Mouse (Mus musculus) limb, embryonic 14.5 days (tissue): Measurements from ENCODE around the gene Nkpd1. TPM values are rescaled to one million over a fixed set of nuclear protein-coding genes. Genes with fewer than 3 reads are reported as not detected.

Experiments used
- ATAC-seq: fragments of 200-750 bp; cut with Nextera tagmentation; 2 replicates; pipeline ENCODE4 v1.8.0; 2017; ENCODE audit warnings: low read depth, moderate number of reproducible peaks, moderate TSS enrichment; ENCODE audit not compliant: low FRiP score
- DNase-seq: peaks from one replicate; pipeline ENCODE4 v3.0.0-alpha.2; 2015; ENCODE audit warnings: low spot score
- H3K27ac ChIP-seq: fragments of 300-500 bp; sonication (generic); replicated peaks from 2 replicates; pipeline ENCODE4 v1.5.1; 2014; ENCODE audit warnings: low read depth, mild to moderate bottlenecking, low read length, moderate library complexity, mixed read lengths
- H3K27me3 ChIP-seq: fragments of 300-500 bp; sonication (generic); 2 replicates; pipeline ENCODE4 v1.6.1; 2014; ENCODE audit warnings: low read length, mixed read lengths; ENCODE audit not compliant: control insufficient read depth, insufficient read depth
- H3K36me3 ChIP-seq: fragments of 300-500 bp; sonication (generic); 2 replicates; pipeline ENCODE4 v1.6.1; 2014; ENCODE audit warnings: mild to moderate bottlenecking, low read length, moderate library complexity, mixed read lengths; ENCODE audit not compliant: control insufficient read depth, insufficient read depth
- H3K4me1 ChIP-seq: fragments of 300-500 bp; sonication (generic); 2 replicates; pipeline ENCODE4 v1.6.1; 2014; ENCODE audit warnings: antibody characterized with exemption, low read length, mixed read lengths; ENCODE audit not compliant: control insufficient read depth, insufficient read depth
- H3K4me2 ChIP-seq: fragments of 300-500 bp; sonication (generic); replicated peaks from 2 replicates; pipeline ENCODE4 v1.6.1; 2014; ENCODE audit warnings: low read depth, mild to moderate bottlenecking, low read length, moderate library complexity; ENCODE audit not compliant: severe bottlenecking
- H3K4me3 ChIP-seq: fragments of 300-500 bp; sonication (generic); replicated peaks from 2 replicates; pipeline ENCODE4 v1.5.1; 2014; ENCODE audit warnings: low read length
- H3K9ac ChIP-seq: fragments of 300-500 bp; sonication (generic); 2 replicates; pipeline ENCODE4 v1.6.1; 2014; ENCODE audit warnings: mild to moderate bottlenecking, low read depth, low read length, moderate library complexity; ENCODE audit not compliant: severe bottlenecking
- H3K9me3 ChIP-seq: fragments of 300-500 bp; sonication (generic); 2 replicates; pipeline ENCODE4 v1.6.1; 2016; ENCODE audit warnings: low read length; ENCODE audit not compliant: control insufficient read depth
- POLR2A ChIP-seq: fragments of 200-500 bp; IDR thresholded peaks from 2 replicates; pipeline ENCODE4 v1.8.0; 2012; ENCODE audit warnings: inconsistent platforms, mild to moderate bottlenecking, moderate library complexity, borderline replicate concordance; ENCODE audit not compliant: insufficient read depth, insufficient read length; ENCODE audit errors: extremely low read depth
- WGBS: fragments of 180-500 bp; shearing (Covaris S2); extraction: QIAGEN DNeasy Blood & Tissue Kit; methylation state at CpG from one replicate; pipeline ENCODE4 v1.1.7; 2014; 5-methylcytosine and 5-hydroxymethylcytosine counted together
- polyA plus RNA-seq, 2 experiments: library from polyadenylated mRNA; depleted of rRNA in 1 of 2; stranded (reverse) in 1 of 2; unstranded in 1 of 2; fragments of >200 nt; fragmentation: Nextera tagmentation in 1 of 2; extraction: Ambion mirVana in 1 of 2; gene quantifications; 2 replicates each; pipeline versions ENCODE4 v1.2.1 to v1.2.3; 2012 to 2014

Gene Nkpd1
- polyA plus RNA-seq, 2 experiments: 0.17 to 0.36 TPM

DNA sequence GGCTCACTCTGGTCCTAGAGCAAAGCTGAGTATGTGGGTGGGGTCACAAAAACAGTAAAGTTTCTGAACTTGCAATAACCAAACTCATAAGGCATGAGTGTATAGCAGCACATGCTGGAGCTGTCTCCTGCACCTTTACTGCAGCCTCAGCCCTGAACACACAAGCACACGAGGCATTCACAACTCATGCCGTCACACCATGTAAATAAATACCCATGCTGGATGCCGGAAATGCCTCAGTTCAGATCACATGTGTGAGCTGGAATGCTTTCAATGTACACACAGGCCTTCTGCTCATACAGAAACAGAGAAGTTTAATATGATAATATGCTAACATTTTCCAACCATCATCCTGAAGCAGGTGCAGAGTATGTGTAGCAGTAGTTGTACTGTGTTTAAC lies 28.4 kb downstream of the Nkpd1 start:
- no peak overlapping the region for H3K27ac ChIP-seq
- no peaks in the 10 kb centered on the region for H3K27me3 ChIP-seq
- no peak for TF ChIP-seq POLR2A
- H3K4me2 ChIP-seq: no peak overlapping the region
- H3K4me1 ChIP-seq: no peaks in the 10 kb centered on the region
- H3K9ac ChIP-seq: no peak overlapping the region
- 0 out of 2 replicates have a peak, but pooled peaks have one; percentile 9 for ATAC-seq
- H3K4me3 ChIP-seq: no peak overlapping the region
- no peak for DNase-seq
- no peaks in the 10 kb centered on the region for H3K9me3 ChIP-seq
- 63% methylated on average over 3 of the region's 3 CpGs for WGBS
- peaks cover 7% of the 10 kb centered on the region for H3K36me3 ChIP-seq

DNA sequence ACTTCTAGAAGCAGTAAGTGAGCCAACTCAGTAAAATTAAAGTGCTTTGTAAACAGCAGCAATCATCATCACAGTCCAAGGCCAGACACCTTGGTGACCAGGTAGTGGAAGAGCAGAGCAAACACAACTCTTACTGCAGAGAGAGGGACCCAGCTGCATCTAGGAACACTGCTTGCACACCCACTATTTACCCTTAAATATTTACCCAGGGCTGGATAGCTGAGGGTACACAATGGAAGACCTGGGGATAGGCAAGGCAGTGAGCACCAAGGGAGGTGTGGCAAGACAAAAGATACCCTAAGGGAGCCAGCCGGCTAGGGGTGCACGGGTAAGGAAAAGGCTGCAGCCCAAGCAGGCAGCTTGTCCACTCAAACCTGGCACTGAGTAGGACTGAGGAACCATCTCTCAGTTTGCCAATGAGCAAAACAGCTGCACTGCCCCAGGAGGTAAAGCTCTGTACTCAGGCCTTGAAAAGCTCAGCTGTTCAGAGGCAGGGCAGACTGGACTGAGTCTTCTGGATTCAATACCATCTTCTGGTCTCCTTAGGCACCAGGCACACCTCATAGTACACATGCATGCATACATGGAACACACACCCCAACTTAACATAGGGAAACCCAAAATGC lies 29.8 kb downstream of the Nkpd1 start:
- ATAC-seq: no peak
- Histone ChIP-seq H3K36me3 (peaks cover 8% of the 10 kb centered on the region), H3K9me3 (no peaks in the 10 kb centered on the region), H3K4me1 (peaks cover 2% of the 10 kb centered on the region; the same call in 1 of the 2 replicates), H3K4me2 (no peak overlapping the region), H3K27ac (no peak overlapping the region), H3K4me3 (no peak overlapping the region), H3K27me3 (no peaks in the 10 kb centered on the region), H3K9ac (no peak overlapping the region)
- 85% methylated on average over 2 of the region's 2 CpGs for WGBS
- DNase-seq: no peak
- no peak for TF ChIP-seq POLR2A

DNA sequence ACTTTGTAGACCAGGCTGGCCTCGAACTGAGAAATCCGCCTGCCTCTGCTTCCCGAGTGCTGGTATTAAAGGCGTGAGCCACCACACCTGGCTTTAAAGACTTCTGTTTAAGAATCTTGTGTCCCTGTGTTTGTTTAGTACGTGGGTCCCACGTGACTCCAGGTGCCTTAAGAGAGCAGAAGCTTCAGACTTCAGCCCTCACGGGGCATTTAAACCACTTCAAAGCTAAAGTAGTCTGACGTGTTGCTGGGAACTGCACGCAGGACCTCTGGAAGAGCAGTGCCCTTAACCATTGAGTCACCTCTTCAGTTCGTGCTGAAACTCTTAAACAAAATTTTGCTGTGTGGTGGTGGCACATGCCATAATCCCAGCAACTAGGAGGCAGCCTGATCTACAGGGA lies 31.8 kb downstream of the Nkpd1 start:
- H3K36me3 ChIP-seq: peaks cover 27% of the 10 kb centered on the region
- DNase-seq: no peak
- no peak for TF ChIP-seq POLR2A
- H3K9ac ChIP-seq: no peak overlapping the region
- H3K27me3 ChIP-seq: no peaks in the 10 kb centered on the region
- peaks cover 2% of the 10 kb centered on the region; the same call in 1 of the 2 replicates for H3K4me1 ChIP-seq
- no peak for ATAC-seq
- WGBS: 82% methylated on average over 10 of the region's 10 CpGs
- H3K4me3 ChIP-seq: no peak overlapping the region
- H3K27ac ChIP-seq: no peak overlapping the region
- H3K4me2 ChIP-seq: no peak overlapping the region
- no peaks in the 10 kb centered on the region for H3K9me3 ChIP-seq

DNA sequence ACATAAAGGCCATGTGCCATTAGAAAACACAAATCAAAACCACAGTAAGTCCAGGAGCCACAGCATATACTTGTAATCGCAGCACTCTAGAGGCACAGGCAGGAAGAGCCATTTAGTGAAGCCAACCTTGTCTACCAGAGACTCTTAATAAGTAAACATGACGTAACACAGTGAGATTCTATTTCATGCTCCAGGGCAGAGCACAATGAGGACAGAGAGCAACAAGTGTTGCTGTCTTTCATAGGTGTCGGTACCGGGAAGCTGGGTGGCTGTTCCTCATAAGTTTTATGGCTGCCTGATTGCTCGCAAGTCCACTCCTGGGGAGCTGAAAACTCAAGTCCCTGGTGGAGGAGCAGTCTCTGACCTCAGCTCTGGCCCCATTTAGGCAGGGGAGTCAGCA lies 34.0 kb downstream of the Nkpd1 start:
- ATAC-seq (no peak), DNase-seq (no peak)
- H3K36me3 ChIP-seq: peaks cover 38% of the 10 kb centered on the region
- no peak overlapping the region for H3K9ac ChIP-seq
- H3K9me3 ChIP-seq: no peaks in the 10 kb centered on the region
- H3K4me1 ChIP-seq: peaks cover 2% of the 10 kb centered on the region; the same call in 1 of the 2 replicates
- 61% methylated on average over 5 of the region's 5 CpGs for WGBS
- H3K4me2 ChIP-seq: no peak overlapping the region
- no peak for TF ChIP-seq POLR2A
- H3K27me3 ChIP-seq: no peaks in the 10 kb centered on the region
- no peak overlapping the region for H3K27ac ChIP-seq
- no peak overlapping the region for H3K4me3 ChIP-seq

DNA sequence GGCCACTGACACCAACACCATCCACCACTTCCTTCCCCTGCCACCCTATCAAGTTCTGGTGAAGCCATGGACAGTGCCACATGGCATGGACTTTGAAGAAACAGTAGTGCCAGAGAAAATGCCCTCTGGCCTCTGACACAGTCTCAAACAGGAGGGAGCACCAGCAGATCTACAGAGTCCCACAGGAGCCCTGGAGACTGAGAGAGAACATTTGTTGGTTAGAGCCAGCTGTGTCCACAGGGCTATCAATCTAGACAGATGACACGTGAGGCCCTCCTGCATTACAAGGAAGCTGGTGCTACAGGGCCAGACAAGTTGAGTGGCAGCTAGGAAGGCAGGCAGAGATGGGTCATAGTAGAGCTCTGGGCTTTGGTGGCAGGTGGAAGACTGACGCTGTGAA lies 34.8 kb downstream of the Nkpd1 start:
- Histone ChIP-seq H3K27me3 (no peaks in the 10 kb centered on the region), H3K36me3 (peaks cover 38% of the 10 kb centered on the region), H3K4me1 (peaks cover 2% of the 10 kb centered on the region; the same call in 1 of the 2 replicates), H3K9me3 (no peaks in the 10 kb centered on the region), H3K9ac (no peak overlapping the region), H3K4me2 (no peak overlapping the region), H3K27ac (no peak overlapping the region), H3K4me3 (no peak overlapping the region)
- peak; percentile 51; the same call in 1 of the 2 replicates for ATAC-seq
- WGBS: 61% methylated on average over 2 of the region's 2 CpGs
- no peak for TF ChIP-seq POLR2A
- no peak for DNase-seq
